Mouse (Mus musculus) lung, postnatal 4 days (tissue): Measurements from ENCODE around the gene Exosc5.

Source experiments
- DNase-seq, 2 experiments: peaks; one replicate each; pipeline ENCODE4 v3.0.0; 2021

Exosc5 gene

GRCm38 (mm10) chr7:25707581-25708292 is 48.8 kb downstream of the Exosc5 start:
- DNase-seq, result peak; percentile 82 to 92

GRCm38 (mm10) chr7:25709961-25710360 is 51.0 kb downstream of the Exosc5 start:
- peak; percentile 65 to 83 for DNase-seq

GRCm38 (mm10) chr7:25710519-25711130 is 51.7 kb downstream of the Exosc5 start:
- DNase-seq, result no peak

- DNase-seq, result no peak
These were observed 52.2 kb downstream of the Exosc5 start for GRCm38 (mm10) chr7:25711165-25711564.

- DNase-seq, result no peak
These were observed 52.8 kb downstream of the Exosc5 start for GRCm38 (mm10) chr7:25711731-25712197.

GRCm38 (mm10) chr7:25712801-25713200 is 53.8 kb downstream of the Exosc5 start:
- no peak for DNase-seq

GRCm38 (mm10) chr7:25714581-25714980 is 55.6 kb downstream of the Exosc5 start:
- no peak for DNase-seq

- DNase-seq, result no peak
These were observed 56.8 kb downstream of the Exosc5 start for GRCm38 (mm10) chr7:25715731-25716271.

GRCm38 (mm10) chr7:25717478-25717877 is 58.5 kb downstream of the Exosc5 start:
- DNase-seq, result no peak

- peak; percentile 93 to 94 for DNase-seq
These were observed 59.9 kb downstream of the Exosc5 start, which contains the start of gene Ccdc97 for GRCm38 (mm10) chr7:25718788-25719417. Ccdc97 (minus strand) TSS chr7:25719088.

GRCm38 (mm10) chr7:25719761-25720610 is 61.0 kb downstream of the Exosc5 start:
- peak; percentile 74 to 85 for DNase-seq

- DNase-seq, result no peak
These were observed 61.8 kb downstream of the Exosc5 start for GRCm38 (mm10) chr7:25720760-25721159.
